Mouse (Mus musculus): ENCODE measurements at regions not wholly inside any gene's neighbourhood (a gene's known extent, or its start where the extent isn't known, plus 50 kb on each side); places are given as distances from the start of the nearest gene placed in this dataset.

GRCm38 (mm10) chr2:15146414-15146813 lies 91.5 kb upstream of the Nsun6 start:
- no peak for TF ChIP-seq EP300 (IDR thresholded peaks at IDR 0.05; ENCODE audit: low read depth)
- TF ChIP-seq CTCF (IDR thresholded peaks at IDR 0.05; ENCODE audit: low read depth): no peak

All from liver, postnatal 0 days (tissue).